Mouse (Mus musculus) gastrocnemius, postnatal 25 days (tissue): ENCODE results near the gene 1700015F17Rik. TPM values are rescaled to one million over a fixed set of nuclear protein-coding genes. Genes with fewer than 3 reads are reported as not detected.

Experiments used
- DNase-seq: peaks from one replicate; pipeline ENCODE4 v3.0.0; 2022
- long read RNA-seq, 2 experiments: library from polyadenylated mRNA; stranded (forward); transcript quantifications; one replicate each; pipeline ENCODE4 v2.0.0; 2021
- total RNA-seq, 2 experiments: library from RNA; stranded (reverse); gene quantifications; 1 replicate in 1 of 2; 2 replicates in 1 of 2; pipeline ENCODE4 v1.2.3; 2021

The 1700015F17Rik gene
- not detected for total RNA-seq
- long read RNA-seq, experiment 1, result 0 reads
- long read RNA-seq, experiment 2, partial matches to known transcripts, result 0 of 1 reads
- long read RNA-seq, experiment 2, other reads (novel, unspliced or antisense), result 1 of 1 reads

DNA sequence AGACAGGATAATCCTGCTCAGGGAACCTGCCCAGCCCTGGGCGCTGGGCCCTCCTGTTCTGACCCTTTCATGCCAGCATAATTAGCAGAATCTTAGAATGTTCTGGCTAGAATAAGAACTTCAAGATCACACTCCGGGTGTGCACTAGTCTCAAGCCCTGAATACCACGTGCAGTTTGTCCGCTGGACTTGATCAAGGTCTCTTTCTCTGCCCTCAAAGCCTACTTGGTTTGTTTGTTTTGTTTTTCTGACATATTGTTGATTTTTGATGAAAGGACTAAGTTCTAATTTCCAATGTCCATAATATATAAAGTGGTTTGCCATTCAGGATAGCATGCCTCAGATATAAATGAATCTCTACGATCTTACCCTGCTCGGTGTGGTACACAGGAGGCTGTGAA, at the start of gene 1700015F17Rik:
1700015F17Rik (minus strand) TSS at position 101 of the 400 bp plus-strand sequence.
- DNase-seq, result no peak

DNA sequence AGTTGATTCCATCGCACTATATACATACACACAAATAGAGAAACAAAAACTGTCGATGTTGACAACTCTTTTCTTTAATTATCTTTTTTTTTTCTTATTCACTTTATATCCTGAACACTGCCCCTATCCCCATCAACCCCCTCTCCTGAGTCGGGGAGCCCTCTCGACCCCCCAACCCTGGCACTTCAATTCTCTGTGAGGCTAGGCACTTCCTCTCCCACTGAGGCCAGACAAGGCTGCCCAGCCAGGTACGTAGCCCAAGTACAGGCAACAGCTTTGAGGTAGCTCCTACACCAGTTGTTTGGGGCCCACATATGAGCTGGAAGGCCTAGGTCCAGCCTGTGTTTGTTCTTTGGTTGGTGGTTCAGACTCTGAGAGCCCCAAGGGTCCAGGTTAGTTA, 36.5 kb upstream of the 1700015F17Rik start:
- DNase-seq, result no peak

DNA sequence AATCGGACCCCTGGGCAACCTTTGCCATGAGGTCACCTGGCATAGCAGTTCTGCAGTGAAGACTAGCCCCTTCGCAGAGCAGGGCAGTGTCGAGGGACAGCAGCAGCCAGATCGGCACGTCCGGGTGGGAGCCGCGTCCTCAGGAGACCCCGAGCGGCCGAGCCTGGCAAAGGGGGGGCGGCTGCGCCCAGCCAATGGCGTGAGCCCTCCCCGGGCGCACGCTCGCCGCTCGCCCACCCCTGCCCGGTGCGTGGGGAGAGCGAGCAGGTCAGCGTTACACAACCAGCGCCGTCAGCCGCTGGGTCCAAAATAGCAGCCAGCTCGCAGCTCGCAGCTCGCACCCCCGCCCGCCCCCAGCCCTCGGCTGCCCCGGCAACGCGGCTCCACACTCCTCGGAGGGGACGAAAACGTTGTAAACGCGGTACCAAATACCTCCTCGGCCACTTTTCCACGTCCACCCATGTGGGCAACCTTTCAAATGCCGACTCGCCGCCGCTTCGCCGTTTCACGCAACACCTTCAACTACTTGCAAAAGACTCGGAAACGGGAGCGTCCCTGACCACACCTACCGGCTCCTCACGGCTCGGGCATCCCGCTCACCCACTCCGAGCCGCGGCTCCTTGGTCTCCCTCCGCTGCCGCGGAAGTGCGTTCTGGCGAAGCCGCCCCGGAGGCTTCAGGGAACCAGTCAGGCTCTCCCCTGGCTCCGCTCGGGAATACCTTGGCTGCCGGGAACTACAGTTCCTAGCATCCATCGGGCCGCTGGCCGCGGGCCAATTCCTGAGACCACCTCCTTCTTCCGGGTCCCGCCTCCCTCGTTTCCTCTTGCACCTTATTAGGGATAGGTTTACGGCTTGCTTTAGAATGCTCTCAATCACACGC, 35.5 kb upstream of the 1700015F17Rik start, which contains the start of gene Cldn12:
Cldn12 (minus strand) TSS at position 763 of the 881 bp plus-strand sequence.
- peak; percentile 93 for DNase-seq

DNA sequence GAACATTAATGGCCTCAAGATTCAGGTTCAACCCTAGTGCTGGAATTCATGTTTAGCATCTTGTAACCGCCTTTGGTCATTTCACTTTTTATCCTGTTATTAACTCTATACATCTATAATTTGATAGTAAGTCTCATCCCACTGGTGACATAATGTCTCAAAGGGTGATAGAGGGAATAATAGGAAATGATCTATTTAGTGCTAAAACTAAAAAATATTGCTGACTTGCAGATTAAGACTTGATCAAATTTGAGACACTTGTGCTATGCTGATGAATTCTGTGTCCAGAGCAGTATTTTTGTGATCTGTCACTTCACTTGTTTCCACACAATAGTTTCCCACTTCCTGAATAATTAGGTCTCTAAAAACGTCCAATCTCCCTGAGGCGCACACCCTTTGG, 32.5 kb upstream of the 1700015F17Rik start:
- no peak for DNase-seq

DNA sequence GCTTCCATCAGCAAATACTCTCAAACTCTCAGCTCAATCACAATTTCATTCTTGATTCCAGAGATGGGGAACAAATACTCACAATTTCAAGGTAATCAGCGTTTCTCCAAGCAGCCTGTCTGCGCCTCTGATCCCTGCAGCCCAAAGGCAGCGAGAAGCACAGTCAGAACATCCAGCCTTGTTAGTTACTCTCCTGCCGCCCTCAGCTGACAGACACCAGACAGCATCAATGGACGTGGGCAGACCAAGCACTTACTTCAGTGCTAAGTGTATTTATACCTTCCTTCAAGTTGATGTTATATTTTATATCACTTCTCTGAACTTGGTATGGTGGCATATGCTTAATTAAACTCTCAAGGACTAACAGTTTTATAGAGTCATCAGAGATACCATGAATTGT, 32.0 kb upstream of the 1700015F17Rik start:
- no peak for DNase-seq

DNA sequence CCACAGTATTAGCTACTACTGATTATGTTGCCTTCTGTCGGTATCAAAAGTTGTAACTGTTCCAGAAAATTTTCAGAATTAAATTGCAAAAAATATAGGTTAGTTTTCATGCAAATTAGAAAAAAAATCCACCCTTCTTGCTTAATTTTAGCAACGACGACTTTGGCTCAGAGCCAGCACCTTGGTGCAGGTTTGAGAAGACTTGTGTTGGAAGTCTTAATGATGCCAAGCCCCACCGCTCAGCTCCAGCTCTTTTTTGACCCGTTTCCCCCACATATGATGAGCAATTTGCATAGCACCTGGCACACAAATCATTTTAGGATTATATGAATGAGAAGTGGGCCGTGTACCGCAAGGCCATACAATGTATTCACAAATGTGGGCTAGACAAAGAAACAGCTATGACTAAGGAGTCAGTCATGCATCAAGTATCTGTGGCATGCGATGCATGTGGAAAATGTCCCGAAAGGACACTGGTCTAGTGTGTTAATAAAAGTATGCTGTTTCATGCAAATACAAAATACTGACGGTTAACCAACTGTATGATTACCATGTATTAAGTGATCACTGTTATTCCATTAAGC, 31.5 kb upstream of the 1700015F17Rik start:
- DNase-seq, result no peak

DNA sequence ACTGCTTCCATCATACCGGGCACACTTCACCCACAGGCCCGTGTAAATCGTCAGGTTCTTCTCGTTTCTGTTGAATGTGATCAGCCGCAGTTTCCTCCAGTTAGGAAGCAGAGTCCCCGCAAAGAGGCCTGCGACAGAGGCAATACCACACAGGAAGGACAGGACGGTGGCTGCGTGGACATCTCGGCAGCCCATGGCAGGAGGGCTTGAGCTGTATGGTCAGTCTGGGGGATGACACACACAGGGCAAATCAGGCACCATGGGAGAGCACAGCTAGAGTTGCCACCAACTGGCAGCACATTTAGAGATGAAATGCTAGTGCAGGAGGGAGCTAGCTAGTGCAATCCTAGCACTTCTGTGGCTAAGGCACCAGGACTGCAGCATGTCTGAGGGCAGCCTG, 29.3 kb upstream of the 1700015F17Rik start:
- no peak for DNase-seq

DNA sequence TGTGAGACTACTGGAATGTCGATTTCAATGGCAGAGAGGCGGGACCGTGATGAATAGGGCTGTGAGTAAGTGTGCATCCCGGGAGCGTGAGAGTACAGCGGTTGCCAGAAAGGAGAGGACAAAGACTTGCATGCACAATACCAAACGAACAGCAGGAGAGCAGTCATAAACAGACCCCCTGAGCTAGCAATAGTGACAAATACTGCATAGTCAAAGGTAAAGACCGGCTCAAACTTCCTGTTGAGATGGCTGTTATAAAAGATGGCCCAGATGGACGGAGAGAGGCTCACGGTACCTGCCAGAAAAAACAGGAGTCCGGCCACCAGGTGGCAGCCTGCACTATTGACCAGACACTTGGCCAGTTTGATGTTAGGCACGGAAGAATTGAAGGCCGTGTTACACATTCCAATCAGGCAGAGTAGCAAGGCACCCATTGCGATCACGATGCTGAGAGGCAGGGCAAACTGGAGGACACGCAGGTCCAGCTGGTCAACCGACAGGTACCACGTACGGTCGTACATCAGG, 28.8 kb upstream of the 1700015F17Rik start:
- DNase-seq, result peak; percentile 23

DNA sequence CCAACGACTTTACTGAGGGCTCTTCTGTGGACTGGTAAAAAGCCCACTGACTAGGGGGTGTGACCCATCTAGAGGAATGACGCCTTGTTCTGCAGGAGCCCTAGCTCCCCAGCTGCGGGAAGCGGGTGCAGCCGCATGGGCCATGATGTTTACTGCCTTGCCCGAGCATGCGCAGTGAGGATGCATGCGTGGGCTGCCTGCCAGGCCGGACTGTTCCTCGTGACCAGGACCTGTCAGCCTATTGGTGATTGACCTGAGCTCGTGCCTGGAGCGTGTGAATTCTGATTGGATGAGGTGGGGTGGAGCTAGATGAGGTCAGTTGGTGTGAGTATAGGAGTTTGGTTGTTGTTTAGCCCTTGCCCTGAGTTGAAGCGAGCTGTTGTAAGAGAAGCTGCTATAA, 25.5 kb upstream of the 1700015F17Rik start:
- DNase-seq, result no peak

DNA sequence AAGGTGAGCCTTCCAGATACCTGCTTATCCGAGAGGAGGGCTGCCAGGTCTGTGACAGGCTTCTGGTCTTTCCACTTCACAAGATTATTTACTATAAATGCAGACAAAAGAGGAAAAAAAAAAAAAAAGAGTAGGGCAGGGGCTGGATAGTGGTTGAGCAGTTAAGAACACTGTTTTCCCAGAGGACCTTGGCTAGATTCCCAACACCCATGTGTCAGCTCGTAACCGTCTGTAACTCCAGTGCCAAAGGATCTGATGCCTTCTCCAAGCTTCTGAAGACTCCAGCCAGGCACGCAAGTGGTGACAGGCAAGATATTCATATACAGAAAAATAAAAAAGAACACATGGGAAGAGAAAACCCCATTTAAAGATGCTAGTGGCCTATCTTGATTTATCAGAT, 24.4 kb upstream of the 1700015F17Rik start:
- no peak for DNase-seq

DNA sequence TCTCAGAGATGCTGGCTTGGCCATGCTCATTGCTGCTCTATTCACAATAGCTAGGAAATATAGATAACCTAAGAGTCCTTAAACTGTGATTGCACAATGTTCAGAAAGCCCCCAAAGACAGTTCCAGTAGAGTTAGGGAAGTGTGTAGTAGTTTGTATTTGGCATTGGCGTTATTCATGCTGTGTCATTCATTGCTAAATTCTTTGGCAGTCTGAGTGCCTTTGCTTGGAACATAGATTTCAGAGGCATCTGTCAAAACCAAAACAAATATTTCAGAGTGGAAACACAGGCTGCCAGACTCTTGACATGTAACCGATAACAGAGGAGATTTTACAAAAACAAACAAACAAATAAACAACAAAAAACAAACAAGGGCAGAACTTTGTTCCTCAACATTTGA, 22.6 kb upstream of the 1700015F17Rik start:
- DNase-seq, result no peak

DNA sequence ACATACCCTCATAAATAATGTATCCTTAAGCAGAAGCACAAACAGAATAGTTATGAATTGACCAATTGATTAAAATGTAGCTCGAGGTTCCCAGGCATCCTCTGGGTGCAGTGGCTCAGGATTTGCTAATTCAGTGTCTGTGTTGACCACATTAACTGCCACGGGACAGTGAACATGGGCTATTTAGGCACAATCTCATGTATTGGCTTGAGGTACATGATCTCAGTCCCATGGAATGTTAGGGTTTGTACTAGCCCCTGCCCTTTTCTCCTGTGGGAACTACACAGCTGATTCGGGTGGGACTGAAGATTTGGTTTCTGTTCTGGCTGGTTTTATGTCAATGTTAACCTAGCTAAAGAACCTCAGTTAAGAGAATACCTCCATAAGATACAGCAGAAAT, 17.4 kb upstream of the 1700015F17Rik start:
- DNase-seq, result no peak

DNA sequence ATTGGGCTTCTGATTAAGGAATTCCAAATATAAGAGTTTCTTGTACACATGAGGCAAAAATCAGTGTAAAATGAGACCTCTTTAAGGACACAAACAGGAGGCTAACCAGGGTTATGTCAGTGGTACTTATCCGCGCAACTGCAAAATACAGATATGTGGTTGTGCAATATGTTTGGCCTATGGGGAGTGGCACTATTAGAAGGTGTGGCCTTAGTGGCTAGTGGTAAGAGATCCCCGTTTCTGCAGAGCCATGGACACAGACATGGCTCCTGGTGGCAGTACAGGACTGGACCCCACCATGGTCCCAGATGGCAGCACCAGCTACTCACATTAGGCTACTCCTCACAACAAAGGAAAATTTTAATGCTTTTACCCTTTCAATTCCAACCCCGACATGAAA, 16.1 kb upstream of the 1700015F17Rik start:
- no peak for DNase-seq

DNA sequence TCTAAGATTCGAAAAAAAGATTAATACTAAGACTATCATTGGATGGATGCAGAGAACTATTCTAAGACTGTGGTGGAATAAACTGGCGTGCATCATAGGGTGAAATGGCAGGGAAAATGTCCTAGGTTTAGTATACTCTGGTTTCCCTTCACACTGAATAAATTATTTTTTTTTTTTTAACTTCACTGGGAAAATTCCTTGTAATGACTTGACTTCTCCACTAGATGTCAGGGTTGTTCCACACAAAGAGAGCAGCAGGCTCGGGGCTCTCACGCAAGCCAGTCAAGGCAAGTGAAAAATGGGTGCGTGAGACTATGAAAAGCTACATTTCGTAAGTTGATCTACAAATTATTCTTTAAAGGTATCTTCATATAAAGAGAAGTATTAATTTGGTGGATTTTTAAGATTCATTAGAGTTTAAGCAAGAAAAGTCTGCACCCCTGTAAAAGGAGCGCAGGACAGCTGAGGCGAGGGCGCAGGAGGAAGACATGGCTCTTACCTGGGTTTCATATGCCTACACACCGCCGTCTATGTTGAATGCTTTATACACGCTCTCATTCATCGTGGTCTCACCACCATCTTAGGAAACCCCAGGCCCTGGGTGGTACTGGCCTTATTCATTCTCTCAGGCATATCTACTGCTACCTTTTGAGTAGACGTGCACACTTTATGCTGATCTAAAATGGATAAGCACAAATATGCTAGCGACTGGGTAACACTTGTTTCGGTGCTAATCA, 15.5 kb upstream of the 1700015F17Rik start:
- no peak for DNase-seq

DNA sequence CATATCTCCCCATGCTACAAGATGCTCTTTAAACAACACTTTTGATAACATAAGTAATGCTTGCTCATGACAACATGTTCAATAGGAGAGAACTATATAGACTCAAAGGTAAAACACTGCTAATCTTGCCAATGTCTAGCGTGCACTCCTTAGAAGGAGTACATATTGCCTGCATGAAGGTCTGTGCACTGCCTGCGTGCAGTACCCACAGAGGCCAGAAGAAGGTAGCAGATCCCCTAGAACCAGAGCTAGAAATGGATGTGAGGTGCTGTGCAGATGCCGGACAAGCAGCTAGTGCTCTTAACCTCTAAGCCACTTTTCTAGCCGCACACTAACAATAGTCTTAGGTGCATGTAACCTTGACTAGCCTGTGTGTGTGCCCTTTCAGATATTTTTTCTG, 13.2 kb upstream of the 1700015F17Rik start:
- no peak for DNase-seq

DNA sequence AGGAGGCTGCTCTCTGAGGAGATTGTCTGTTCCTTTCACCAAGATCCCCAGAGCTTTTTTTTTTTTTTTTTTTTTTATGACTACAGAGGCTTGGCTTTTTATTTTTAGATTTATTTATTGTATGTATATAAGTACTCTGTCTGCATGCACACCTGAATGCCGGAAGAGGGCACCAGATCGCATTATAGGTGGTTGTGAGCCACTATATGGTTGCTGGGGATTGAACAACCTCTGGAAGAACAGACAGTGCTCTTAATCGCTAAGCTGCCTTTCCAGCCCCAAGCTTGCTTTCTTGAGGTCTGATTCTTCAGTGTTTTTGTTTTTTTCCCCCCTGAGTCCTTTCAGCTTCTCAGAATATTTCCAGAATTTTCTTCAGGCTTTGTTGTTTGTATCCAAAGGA, 7.1 kb upstream of the 1700015F17Rik start:
- DNase-seq, result no peak

DNA sequence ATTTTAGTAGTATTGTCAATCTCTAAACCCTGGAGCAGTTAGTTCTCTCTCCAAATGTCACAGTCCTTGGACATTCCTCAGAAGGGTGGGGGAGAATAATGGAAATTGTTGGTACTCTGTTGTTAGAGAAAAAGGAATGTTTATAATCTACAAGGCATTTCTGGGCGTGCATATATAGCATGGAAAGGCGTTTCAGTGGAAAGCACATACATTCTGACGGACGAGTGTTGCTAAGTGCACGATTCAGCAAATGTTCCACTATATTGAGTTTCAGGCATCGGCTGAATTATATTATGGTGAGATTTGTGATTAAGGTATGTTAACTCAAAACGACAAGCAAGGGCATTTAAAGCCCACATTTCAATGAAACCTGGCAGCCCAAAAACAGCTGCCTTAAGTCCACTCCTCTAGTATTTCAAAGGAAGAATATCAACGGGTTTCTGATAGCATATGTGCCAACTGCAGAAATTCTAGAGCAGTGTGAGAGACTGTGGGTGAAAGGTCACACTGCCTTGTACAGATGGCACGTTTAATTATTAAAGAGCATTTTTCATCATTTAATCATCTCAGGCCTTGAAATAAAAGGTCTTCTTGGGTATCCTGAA, 4.4 kb upstream of the 1700015F17Rik start:
- no peak for DNase-seq

DNA sequence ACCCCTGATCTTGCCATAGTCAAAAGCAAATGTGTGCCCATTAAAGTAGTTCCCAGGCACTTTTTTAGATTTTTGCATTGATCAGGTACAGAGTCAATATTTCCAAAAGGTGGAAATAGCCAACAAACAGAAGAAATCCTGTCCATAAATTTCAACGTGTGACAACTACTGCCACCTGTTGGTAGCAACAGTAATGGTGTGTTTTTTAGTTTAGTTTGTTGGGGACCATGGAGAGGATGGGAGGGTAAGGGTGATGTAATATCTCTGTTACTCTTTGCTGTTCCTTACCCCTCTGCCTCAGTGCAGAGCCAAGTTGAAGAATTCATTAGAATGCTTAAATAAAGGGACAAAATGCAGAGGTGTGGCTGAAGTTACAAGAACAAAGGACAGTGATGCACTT, 2.7 kb upstream of the 1700015F17Rik start:
- DNase-seq, result no peak

DNA sequence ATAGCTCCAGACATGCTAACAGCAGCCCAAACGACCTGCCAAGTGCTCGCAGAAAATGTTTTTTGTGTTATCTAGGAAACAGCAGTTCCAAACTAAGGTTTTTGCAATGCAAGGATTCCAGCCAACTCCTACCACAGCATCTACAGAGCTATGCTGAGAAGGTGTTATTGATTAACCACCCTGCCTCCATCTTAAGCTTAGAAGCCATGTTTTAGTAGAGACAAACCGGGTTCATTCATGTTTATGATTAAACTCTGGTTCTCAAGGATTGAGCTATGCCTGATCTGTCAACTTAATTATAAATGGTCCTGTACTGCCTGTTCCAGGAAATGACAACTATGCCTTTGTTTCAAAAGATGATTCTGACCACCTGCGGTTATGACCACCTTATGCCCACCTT, 2.8 kb downstream of the 1700015F17Rik start:
- no peak for DNase-seq

DNA sequence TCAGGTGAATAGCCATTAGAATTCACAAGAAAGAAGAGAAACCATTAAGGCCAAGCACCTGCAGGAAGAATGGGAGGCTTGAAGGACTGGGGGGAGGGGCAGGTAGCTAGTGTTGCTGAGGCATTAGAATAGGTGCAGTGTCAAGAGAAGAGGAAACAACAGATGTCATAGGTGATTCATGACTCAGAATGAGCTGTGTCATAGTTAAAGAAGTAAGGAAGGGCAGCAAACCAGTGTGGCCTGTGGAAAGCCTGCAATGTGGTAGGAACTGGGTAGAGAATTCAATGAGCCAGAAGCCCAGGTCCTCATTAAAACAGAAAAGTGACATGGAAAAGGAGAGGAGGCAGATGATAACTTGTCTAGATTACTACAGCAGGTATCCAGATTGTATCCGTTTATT, 13.7 kb downstream of the 1700015F17Rik start:
- DNase-seq, result no peak

DNA sequence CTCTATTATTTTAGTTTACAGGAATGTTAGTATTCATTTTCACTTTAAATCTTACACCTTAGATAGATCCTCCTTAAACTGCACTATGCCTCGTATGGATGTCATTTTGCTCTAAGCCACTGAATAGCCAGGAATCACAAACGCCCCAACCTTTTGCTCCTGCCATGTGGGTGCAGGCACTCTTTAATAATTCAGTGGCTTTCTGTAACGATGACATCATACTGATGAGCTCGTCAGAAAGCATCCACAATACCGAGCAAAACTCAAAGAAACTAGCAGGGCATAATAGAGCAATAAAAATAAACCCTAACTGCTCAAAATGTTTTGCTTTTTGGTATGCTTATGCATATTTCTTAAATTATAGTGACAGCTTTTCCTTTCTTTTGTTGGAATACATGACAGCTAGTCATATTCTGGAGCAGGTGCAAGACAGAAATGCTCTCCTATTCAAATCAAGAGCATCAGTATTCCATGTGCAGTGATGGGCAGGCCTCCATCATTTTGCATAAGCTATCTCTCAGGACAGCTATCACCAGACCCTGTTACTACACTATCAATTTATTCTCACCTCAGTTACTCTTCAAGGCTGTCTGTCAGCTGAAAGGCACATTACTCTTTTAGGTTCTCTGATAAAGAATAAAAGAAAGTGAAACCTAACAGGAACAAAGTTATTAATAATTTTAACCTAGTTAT, 47.1 kb downstream of the 1700015F17Rik start:
- no peak for DNase-seq
